ENCODE assay signal across 1 mouse cellular context in the genomic region with DNA sequence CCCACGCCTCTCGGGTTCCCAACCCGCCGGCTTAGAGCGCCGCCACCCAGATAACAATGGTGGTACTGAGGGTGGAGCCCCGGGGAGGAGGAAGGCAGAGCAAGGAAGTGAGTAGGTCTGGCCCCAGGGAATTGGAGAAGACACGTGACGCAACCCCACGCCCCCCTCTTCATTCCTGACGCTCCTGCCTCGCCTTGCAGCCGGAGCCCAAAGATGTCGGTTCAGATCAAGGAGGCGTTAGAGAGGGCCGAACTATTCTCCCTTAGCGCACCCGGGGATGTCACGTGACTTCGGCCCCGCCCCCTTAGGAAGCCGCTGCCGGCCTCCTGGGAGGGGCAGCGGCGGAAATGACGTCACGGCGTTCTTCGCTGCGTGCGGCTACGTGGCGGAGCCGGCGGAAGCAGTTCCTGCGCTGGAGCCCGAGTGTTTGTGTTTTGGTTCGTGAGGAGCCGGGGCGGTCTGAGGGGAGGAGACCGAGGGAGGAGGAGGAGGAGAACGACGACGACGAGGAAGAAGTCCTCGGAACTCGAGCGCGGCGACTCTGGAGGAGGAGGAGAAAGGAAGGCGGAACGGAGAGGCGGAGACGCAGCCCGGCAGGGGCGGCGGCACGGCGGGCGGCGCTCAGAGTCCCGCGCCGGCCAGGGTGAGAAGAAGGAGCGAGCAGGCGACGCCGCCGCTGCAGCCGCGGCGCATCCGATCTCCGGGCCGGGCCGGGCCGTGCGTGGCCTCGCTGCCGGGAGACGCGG.
A peak's percentile ranks its signal among the peaks of the same experiment; 100 is the strongest.
TF ChIP-seq lines count a peak whose summit lies in the region.

Rab5a (plus strand) TSS at position 377 of the 746 bp plus-strand sequence.

TF ChIP-seq in CH12.LX, 34 proteins besides CTCF, POLR2A, EP300 and RAD21 (continued from another document):
- TF ChIP-seq MEF2A (IDR thresholded peaks at IDR 0.05; ENCODE audit: borderline replicate concordance, low read depth, low read length): peak; percentile 42; the same call in 1 of the 2 replicates
- peak; percentile 94 for TF ChIP-seq BHLHE40 (IDR thresholded peaks at IDR 0.05; ENCODE audit: low read depth, low read length)
- peak; percentile 52; the same call in 1 of the 2 replicates for TF ChIP-seq MYC (IDR thresholded peaks at IDR 0.05; ENCODE audit: low read depth, low read length)
- TF ChIP-seq USF1 (IDR thresholded peaks at IDR 0.05; ENCODE audit: low read depth, low read length): peak; percentile 97
- peak; percentile 97 for TF ChIP-seq USF2 (conservative IDR thresholded peaks at IDR 0.05; ENCODE audit: low read depth, low read length)
- TF ChIP-seq POLR2AphosphoS2 (IDR thresholded peaks at IDR 0.05; ENCODE audit: low read depth, low read length): no peak
- TF ChIP-seq SIN3A (IDR thresholded peaks at IDR 0.05; ENCODE audit: low read length): peak; percentile 69; the same call in 1 of the 2 replicates
- peak; percentile 86 for TF ChIP-seq MAZ (IDR thresholded peaks at IDR 0.05; ENCODE audit: low read depth, low read length)
- TF ChIP-seq RCOR1 (conservative IDR thresholded peaks at IDR 0.05; ENCODE audit: low read depth, low read length): 0 out of 2 replicates have a peak, but pooled peaks have one; percentile 5
- TF ChIP-seq MAFK (IDR thresholded peaks at IDR 0.05; ENCODE audit: insufficient replicate concordance, low read length): no peak
- peak; percentile 51; the same call in 1 of the 2 replicates for TF ChIP-seq NRF1 (IDR thresholded peaks at IDR 0.05; ENCODE audit: low read depth, low read length)
